Mouse (Mus musculus): Measurements from ENCODE around the gene Fam222a.
A peak's percentile ranks its signal among the peaks of the same experiment; 100 is the strongest.

Fam222a gene

DNA sequence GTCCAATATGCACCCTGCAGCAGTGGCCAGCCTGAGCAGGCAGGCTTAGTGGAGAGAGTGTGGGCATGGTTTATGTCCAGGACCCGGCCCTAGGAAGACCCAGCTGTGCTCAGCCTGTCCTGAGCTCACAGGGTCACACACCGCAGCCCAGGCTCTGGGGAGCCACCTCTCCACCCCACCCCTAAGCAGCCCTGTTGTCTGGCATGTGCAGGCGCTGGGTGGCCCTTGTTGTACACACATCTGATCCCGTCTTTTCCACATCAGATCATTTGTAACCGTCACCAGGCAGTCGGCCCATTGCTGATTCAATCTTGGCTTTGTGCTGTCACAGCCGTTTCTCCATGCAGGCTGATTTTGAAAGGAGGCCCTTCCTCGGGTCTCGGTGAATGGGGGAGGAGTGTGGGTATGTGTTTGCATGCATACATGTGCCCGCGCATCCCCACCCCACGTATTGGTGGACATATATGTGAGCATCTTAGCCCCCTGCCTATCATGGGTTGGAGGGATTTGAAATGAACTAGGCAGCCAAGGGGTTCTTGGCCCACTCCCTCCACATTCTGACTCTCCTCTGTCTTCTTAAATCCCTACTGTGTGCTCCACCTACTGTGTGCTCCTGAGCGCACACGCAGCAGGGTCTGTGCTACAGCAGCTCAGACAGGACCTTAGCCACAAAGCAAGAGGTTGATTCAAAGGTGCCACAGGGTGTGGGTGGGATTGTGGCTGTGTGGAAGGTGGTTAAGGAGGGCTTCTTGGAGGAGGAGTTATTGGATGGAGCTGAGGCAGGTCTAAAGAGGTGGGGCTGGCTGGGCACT lies 16.7 kb downstream of the Fam222a start:
- no peak for DNase-seq (ENCODE audit: low read depth, low spot score)

GRCm38 (mm10) chr5:114585682-114586081 lies 17.9 kb downstream of the Fam222a start:
- DNase-seq (ENCODE audit: low read depth, low spot score) = no peak

DNA sequence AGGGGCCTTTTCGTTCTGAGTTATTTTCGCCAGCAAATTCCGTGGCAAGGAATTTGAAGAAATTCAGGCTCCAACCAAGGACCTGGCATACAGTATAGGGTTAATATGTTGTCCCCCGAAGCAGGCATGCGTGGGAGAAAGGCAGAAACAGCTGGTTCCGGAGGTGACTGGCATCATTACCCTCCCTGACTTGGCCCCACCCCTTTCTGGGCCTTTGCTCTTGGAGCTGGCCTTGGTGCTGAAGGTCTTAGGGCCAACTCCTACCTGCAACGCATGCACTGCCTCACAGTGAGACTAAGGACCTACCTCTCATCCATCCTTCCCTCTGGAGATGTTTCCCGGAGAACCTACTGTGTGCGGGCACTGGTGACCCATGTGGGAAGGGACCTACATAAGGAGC lies 20.1 kb downstream of the Fam222a start:
- DNase-seq (ENCODE audit: low read depth, low spot score) = peak; percentile 75

- DNase-seq (ENCODE audit: low read depth, low spot score) = no peak
These were observed 20.6 kb downstream of the Fam222a start for GRCm38 (mm10) chr5:114588416-114588815.

DNA sequence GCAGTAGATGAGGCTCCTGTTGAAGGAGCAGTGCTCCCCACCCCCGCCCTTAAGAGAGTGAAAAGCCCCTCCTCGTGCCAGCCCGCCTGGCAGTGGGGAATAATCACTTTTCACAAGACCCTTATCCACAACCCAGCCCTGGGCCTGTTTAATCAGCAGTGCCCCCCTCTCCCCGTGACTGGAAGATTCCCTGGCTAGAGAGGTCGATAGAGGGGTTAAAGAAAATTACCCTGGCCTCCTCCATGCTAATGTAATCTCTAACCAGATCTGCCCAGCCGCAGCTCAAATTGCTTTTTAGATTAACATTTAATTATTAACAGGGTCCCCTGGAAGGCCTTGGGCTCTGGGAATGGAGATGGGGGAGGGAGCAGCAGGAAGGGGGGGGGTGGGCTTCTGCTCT lies 21.2 kb downstream of the Fam222a start:
- DNase-seq (ENCODE audit: low read depth, low spot score) = no peak

DNA sequence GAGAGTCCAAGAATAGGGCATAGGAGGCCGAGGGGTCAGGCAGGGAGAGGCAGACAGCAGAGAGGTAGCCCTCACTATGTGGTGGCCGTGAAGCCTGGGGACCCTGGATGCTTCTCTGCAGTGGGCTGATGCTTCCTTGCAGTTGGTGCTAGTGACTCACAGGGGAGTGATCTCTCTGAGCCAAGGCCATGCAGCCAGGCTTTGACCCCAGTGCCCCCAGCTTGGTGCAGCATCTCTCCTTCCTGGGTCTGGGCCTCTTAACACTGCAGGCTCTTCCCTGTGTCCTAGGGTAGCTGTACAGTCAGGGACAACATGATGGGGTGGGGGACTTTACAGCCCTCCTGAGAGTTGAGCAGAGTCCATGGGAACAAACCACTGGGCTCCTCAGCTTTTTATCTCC lies 21.6 kb downstream of the Fam222a start:
- no peak for DNase-seq (ENCODE audit: low read depth, low spot score)

- no peak for DNase-seq (ENCODE audit: low read depth, low spot score)
These were observed 22.5 kb downstream of the Fam222a start for GRCm38 (mm10) chr5:114590043-114590913.

DNA sequence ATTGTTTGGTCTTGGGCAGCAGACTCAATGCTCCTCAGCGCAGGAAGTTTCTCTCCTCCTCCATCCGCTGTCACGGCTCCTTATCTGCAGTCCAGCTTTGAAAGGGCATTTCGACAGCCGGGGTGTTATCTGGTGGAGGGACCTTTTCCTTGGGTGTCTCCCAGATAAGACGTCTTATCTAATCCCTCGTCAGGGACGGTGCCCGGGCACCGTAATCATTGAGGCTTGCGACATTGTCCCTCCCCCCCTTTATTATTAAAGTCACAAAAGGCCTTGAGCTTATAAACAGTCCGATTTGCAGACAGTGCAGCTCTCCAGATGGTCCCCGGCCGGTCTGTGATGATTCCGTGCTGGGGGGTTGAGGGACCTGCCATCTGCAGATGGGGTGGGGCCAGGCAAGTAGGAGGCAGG lies 23.3 kb downstream of the Fam222a start:
- DNase-seq (ENCODE audit: low read depth, low spot score) = no peak

GRCm38 (mm10) chr5:114592463-114593160 lies 24.8 kb downstream of the Fam222a start:
- no peak for DNase-seq (ENCODE audit: low read depth, low spot score)

GRCm38 (mm10) chr5:114593161-114593821 lies 25.5 kb downstream of the Fam222a start:
- DNase-seq (ENCODE audit: low read depth, low spot score) = no peak

- DNase-seq (ENCODE audit: low read depth, low spot score) = no peak
These were observed 26.1 kb downstream of the Fam222a start for GRCm38 (mm10) chr5:114593949-114594348.

DNA sequence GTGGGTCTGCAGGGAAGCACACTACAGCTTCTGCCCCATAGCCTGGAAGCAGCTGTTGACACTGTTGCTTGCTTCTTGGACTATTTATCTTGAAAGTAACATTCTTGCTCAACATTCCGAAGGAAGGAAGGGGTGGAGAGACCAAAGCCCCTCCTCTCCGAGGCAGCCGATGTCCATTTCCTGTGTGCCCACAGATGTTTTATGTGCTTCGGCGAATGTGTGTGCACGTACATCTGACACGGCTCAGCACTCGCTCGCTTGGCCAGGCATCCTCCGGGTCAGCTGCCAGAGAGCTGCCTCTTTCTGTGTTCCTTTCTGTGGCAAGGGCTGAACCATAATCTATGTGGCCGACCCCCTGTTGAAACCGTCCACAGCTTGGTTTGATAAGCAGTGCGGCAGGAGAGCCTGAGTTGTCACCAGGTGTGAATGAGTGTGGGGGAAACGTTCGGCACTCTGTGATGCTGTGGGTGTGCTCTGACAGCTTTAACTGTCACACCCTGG lies 27.0 kb downstream of the Fam222a start:
- DNase-seq (ENCODE audit: low read depth, low spot score) = peak; percentile 80

DNA sequence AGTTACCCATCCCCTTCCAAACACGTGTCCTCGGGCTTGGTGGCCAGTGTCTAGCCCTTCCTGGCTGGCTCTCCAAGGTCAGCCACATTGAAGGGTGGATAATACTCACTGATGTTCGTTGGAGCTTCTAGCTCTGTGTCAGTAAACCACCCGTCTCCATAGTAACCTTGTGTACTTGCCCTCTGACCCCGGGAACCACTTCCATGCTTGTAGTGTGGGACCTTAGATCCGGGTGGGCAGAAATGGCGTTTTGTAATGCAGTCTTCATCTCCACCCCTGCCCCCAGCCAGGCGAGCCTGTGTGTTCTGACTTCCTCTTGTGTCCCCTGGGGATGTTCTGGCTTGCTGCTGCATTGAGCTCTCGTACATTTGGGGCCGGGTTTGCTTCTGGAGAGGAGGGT lies 28.8 kb downstream of the Fam222a start:
- DNase-seq (ENCODE audit: low read depth, low spot score) = peak; percentile 76

DNA sequence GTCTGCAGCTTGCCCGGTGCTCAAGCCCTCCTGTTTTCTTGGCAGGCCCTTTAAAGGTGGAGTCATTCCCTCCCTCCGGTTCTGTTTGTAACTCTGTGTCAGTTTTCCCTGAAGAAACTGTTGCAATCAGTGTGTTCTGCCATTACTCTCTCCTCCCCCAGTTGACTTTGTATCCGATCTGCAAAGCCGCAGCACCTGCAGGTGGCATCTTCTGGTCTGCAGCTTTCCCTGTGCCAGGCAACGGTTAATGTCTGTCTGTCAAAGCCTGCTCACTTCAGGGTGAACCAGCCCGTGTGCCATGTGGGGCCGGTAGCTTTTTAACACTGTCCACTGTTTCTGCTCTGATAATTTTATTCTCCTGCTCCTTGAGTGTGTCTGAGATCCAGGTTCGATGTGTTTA lies 29.4 kb downstream of the Fam222a start:
- peak; percentile 69 for DNase-seq (ENCODE audit: low read depth, low spot score)

DNA sequence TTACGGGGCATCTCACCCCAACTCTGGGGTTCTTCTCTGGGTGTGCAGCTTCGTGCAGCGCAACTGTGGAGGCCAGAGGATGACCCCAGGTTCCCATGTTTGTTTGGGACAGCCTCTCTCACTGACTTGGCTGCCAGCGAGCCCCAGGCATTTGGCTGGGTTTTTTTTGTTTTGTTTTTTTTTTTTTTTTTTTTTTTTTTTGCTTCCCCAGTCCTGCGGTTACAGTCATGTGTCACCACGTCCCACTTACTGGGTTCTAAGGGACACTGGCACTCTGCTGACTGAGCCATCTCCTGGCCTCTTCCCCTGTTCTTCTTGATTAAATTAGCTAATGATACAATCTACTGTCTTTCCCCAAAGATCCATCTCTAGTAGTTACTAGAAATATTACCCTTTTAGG lies 29.8 kb downstream of the Fam222a start:
- DNase-seq (ENCODE audit: low read depth, low spot score) = no peak

GRCm38 (mm10) chr5:114602012-114602411 lies 34.2 kb downstream of the Fam222a start:
- DNase-seq (ENCODE audit: low read depth, low spot score) = no peak

GRCm38 (mm10) chr5:114603975-114604374 lies 36.2 kb downstream of the Fam222a start:
- peak; percentile 53 for DNase-seq (ENCODE audit: low read depth, low spot score)

DNA sequence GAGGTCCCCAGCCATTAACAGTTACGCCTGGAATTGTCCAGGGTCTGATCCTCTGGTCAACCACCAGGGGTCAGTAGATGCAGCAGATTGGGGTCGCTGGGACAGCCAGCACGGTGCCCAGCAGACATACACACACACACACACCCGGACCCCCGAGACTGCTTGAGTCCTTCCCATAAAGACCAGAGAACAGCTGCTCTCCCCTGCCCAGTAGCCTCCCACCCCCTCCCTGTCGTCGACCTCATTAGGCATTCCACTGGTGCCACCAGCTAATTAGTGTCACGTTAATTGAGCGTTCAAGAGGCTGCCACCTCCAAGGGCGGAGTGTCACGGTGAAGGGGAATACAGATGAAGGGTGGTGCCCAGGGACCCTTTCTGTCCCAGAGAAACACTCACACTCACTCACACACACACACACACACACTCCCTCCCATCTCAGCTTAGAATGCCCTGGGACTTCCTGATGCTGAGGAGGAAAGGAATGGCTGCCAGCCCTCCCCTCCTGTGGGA lies 37.0 kb downstream of the Fam222a start:
- DNase-seq (ENCODE audit: low read depth, low spot score) = peak; percentile 28

DNA sequence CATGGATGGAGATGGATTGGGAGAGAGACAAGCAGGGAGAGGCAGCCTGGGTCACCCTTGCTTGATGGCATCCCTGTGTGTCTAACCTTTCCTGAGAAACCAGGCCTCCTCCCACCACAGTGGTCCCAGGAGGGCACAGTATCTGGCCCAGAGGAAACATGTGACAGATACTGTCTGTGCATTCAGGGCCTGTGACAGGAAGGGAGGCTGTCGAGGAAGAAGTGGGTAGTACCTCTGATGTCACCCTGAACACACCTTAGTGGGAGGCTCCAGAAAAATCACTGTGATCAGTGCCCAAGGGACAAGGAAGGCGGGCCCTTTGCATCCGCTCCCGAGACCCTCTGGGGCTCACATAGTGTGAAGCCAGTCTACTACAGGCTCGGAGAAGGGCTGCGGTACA lies 38.2 kb downstream of the Fam222a start:
- no peak for DNase-seq (ENCODE audit: low read depth, low spot score)

DNA sequence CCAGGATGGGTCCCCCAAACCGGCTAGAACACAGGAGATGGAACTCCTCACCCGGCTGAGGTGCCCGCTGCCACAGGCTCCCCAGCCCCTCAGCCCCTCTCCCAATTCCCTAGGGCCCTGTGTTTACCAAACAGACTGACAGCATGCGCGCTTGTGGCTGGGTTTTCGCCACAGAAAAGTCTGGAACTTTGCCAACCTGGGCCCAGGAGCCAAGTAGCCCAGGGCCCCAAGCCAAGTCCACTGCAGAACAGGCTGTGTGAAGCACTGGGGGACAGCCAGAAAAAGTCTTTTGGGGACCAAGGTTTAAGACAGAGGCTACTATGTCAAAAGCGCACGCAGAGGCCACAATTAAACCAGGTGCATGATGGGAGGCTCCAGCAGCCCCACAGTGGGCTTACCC lies 39.8 kb downstream of the Fam222a start:
- DNase-seq (ENCODE audit: low read depth, low spot score) = no peak

DNA sequence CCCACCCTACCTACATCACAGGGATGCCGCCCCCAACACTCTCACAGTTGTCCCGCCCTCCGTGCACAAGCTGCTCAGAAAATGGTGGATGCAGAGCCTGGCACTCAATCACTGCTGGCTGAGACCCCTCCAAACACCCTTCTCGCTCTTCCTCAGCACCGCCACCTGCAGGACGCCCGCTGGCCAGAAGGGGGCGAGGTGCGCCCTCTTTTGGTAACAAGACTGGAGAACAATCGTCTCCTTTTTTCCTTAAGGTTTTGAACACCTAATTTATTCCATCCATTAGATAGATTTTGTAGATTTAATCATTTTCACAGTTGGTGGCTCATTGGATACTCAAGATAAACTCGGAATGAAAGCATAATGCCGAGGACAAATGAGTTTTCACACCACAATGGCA lies 40.7 kb downstream of the Fam222a start:
- peak; percentile 58 for DNase-seq (ENCODE audit: low read depth, low spot score)
